Mouse (Mus musculus) hindbrain, embryonic 13.5 days (tissue): Measurements from ENCODE around the gene Prtg. TPM values are rescaled to one million over a fixed set of nuclear protein-coding genes. Genes with fewer than 3 reads are reported as not detected.

ENCODE experiments used
- ATAC-seq: fragments of 200-750 bp; cut with Nextera tagmentation; 2 replicates; pipeline ENCODE4 v1.8.0; 2017; ENCODE audit warnings: moderate TSS enrichment; ENCODE audit not compliant: low FRiP score
- H3K27ac ChIP-seq: fragments of 300-500 bp; sonication (generic); 2 replicates; pipeline ENCODE4 v1.5.1; 2015; ENCODE audit warnings: inconsistent platforms, mild to moderate bottlenecking, moderate library complexity
- H3K27me3 ChIP-seq: fragments of 300-500 bp; sonication (generic); 2 replicates; pipeline ENCODE4 v1.6.1; 2015; ENCODE audit warnings: mild to moderate bottlenecking, inconsistent platforms
- H3K36me3 ChIP-seq: fragments of 300-500 bp; sonication (generic); 2 replicates; pipeline ENCODE4 v1.6.1; 2015; ENCODE audit warnings: mild to moderate bottlenecking, inconsistent platforms
- H3K4me1 ChIP-seq: fragments of 300-500 bp; sonication (generic); replicated peaks from 2 replicates; pipeline ENCODE4 v1.6.1; 2015; ENCODE audit warnings: inconsistent platforms
- H3K4me2 ChIP-seq: fragments of 300-500 bp; sonication (generic); 2 replicates; pipeline ENCODE4 v1.6.1; 2015; ENCODE audit warnings: inconsistent platforms, mild to moderate bottlenecking, moderate library complexity
- H3K4me3 ChIP-seq: fragments of 300-500 bp; sonication (generic); 2 replicates; pipeline ENCODE4 v1.5.1; 2015; ENCODE audit warnings: mild to moderate bottlenecking, inconsistent platforms
- H3K9ac ChIP-seq: fragments of 300-500 bp; sonication (generic); 2 replicates; pipeline ENCODE4 v1.6.1; 2015; ENCODE audit warnings: mild to moderate bottlenecking, inconsistent platforms
- H3K9me3 ChIP-seq: fragments of 300-500 bp; sonication (generic); 2 replicates; pipeline ENCODE4 v1.6.1; 2016; ENCODE audit warnings: inconsistent platforms
- WGBS: fragments of 180-500 bp; shearing (Covaris S2); methylation state at CpG from one replicate; pipeline ENCODE4 v1.1.7; 2015; 5-methylcytosine and 5-hydroxymethylcytosine counted together
- polyA plus RNA-seq: library from polyadenylated mRNA; unstranded; fragments of >200 nt; fragmentation: Nextera tagmentation; extraction: Ambion mirVana; gene quantifications from 2 replicates; pipeline ENCODE4 v1.2.1, GENCODE M21; 2015

Prtg gene
- polyA plus RNA-seq, 1 experiment from 2014 or later: 0.74 TPM

- Histone ChIP-seq H3K27me3 (no peaks in the 10 kb centered on the region), H3K9me3 (no peaks in the 10 kb centered on the region), H3K4me3 (no peak overlapping the region), H3K9ac (no peak overlapping the region), H3K4me2 (no peak overlapping the region), H3K36me3 (peaks cover 2% of the 10 kb centered on the region; the same call in 1 of the 2 replicates), H3K4me1 (no peaks in the 10 kb centered on the region), H3K27ac (no peak overlapping the region)
- ATAC-seq: no peak
- 93% methylated on average over 5 of the region's 5 CpGs for WGBS
These were observed 37.8 kb downstream of the Prtg start for GRCm38 (mm10) chr9:72844496-72844895.

GRCm38 (mm10) chr9:72846160-72846559, 39.5 kb downstream of the Prtg start:
- Histone ChIP-seq H3K9ac (no peak overlapping the region), H3K27ac (no peak overlapping the region), H3K9me3 (no peaks in the 10 kb centered on the region), H3K27me3 (no peaks in the 10 kb centered on the region), H3K4me2 (no peak overlapping the region), H3K4me3 (no peak overlapping the region), H3K36me3 (peaks cover 2% of the 10 kb centered on the region; the same call in 1 of the 2 replicates), H3K4me1 (no peaks in the 10 kb centered on the region)
- no peak for ATAC-seq
- WGBS: 87% methylated on average over 4 of the region's 4 CpGs

- no peak for ATAC-seq
- H3K27me3 ChIP-seq: peaks cover 6% of the 10 kb centered on the region; the same call in 1 of the 2 replicates
- no peak overlapping the region for H3K4me3 ChIP-seq
- H3K27ac ChIP-seq: no peak overlapping the region
- H3K4me1 ChIP-seq: peaks cover 11% of the 10 kb centered on the region
- no peak overlapping the region for H3K9ac ChIP-seq
- 93% methylated on average over 10 of the region's 10 CpGs for WGBS
- H3K36me3 ChIP-seq: peaks cover 2% of the 10 kb centered on the region; the same call in 1 of the 2 replicates
- no peak overlapping the region for H3K4me2 ChIP-seq
- H3K9me3 ChIP-seq: no peaks in the 10 kb centered on the region
These were observed 44.9 kb downstream of the Prtg start for GRCm38 (mm10) chr9:72851541-72851940.

- 94% methylated on average over 5 of the region's 5 CpGs for WGBS
- no peak overlapping the region for H3K27ac ChIP-seq
These were observed 45.3 kb downstream of the Prtg start for GRCm38 (mm10) chr9:72851979-72852378.

GRCm38 (mm10) chr9:72853681-72854190, 47.1 kb downstream of the Prtg start:
- peak; percentile 72; the same call in 1 of the 2 replicates for ATAC-seq
- Histone ChIP-seq H3K27me3 (peaks cover 6% of the 10 kb centered on the region; the same call in 1 of the 2 replicates), H3K4me2 (peak overlapping the region; percentile 36), H3K9me3 (no peaks in the 10 kb centered on the region), H3K9ac (peak overlapping the region; percentile 53), H3K4me1 (peaks cover 11% of the 10 kb centered on the region), H3K4me3 (no peak overlapping the region; the same call in 1 of the 2 replicates), H3K27ac (0 out of 2 replicates have a peak overlapping the region, but pooled peaks have one; percentile 20), H3K36me3 (peaks cover 2% of the 10 kb centered on the region; the same call in 1 of the 2 replicates)
- WGBS: 25% methylated on average over 13 of the region's 13 CpGs

More at GRCm38 (mm10) chr9:72851979-72852378, 45.3 kb downstream of the Prtg start:
- Histone ChIP-seq H3K4me3 (no peak overlapping the region), H3K4me2 (no peak overlapping the region), H3K9ac (no peak overlapping the region), H3K36me3 (peaks cover 2% of the 10 kb centered on the region; the same call in 1 of the 2 replicates), H3K27me3 (peaks cover 6% of the 10 kb centered on the region; the same call in 1 of the 2 replicates), H3K4me1 (peaks cover 11% of the 10 kb centered on the region), H3K9me3 (no peaks in the 10 kb centered on the region)
- no peak for ATAC-seq

- Histone ChIP-seq H3K4me1 (peaks cover 11% of the 10 kb centered on the region), H3K4me2 (no peak overlapping the region), H3K4me3 (no peak overlapping the region), H3K27me3 (peaks cover 6% of the 10 kb centered on the region; the same call in 1 of the 2 replicates), H3K9me3 (no peaks in the 10 kb centered on the region), H3K9ac (no peak overlapping the region), H3K27ac (no peak overlapping the region), H3K36me3 (no peaks in the 10 kb centered on the region)
- WGBS: 94% methylated on average over 24 of the region's 24 CpGs
- ATAC-seq: no peak
These were observed 50.0 kb downstream of the Prtg start for GRCm38 (mm10) chr9:72856721-72857120.

- no peak overlapping the region for H3K4me3 ChIP-seq
- H3K4me2 ChIP-seq: no peak overlapping the region
- no peaks in the 10 kb centered on the region for H3K9me3 ChIP-seq
- H3K36me3 ChIP-seq: no peaks in the 10 kb centered on the region
- no peak overlapping the region for H3K9ac ChIP-seq
- H3K27ac ChIP-seq: no peak overlapping the region
- 81% methylated on average over 5 of the region's 5 CpGs for WGBS
- no peaks in the 10 kb centered on the region; the same call in 1 of the 2 replicates for H3K4me1 ChIP-seq
- no peaks in the 10 kb centered on the region for H3K27me3 ChIP-seq
- no peak for ATAC-seq
These were observed 54.1 kb downstream of the Prtg start for GRCm38 (mm10) chr9:72860764-72861163.

GRCm38 (mm10) chr9:72861235-72861634, 54.6 kb downstream of the Prtg start:
- ATAC-seq: no peak
- Histone ChIP-seq H3K9ac (no peak overlapping the region), H3K4me1 (no peaks in the 10 kb centered on the region; the same call in 1 of the 2 replicates), H3K27ac (no peak overlapping the region), H3K9me3 (no peaks in the 10 kb centered on the region), H3K4me3 (no peak overlapping the region), H3K27me3 (no peaks in the 10 kb centered on the region), H3K4me2 (no peak overlapping the region), H3K36me3 (no peaks in the 10 kb centered on the region)
- 84% methylated on average over 10 of the region's 10 CpGs for WGBS

- Histone ChIP-seq H3K9ac (no peak overlapping the region), H3K9me3 (no peaks in the 10 kb centered on the region), H3K27me3 (no peaks in the 10 kb centered on the region), H3K36me3 (no peaks in the 10 kb centered on the region), H3K27ac (no peak overlapping the region), H3K4me2 (no peak overlapping the region), H3K4me1 (no peaks in the 10 kb centered on the region; the same call in 1 of the 2 replicates), H3K4me3 (no peak overlapping the region)
- WGBS: 87% methylated on average over 11 of the region's 11 CpGs
- no peak for ATAC-seq
These were observed 55.5 kb downstream of the Prtg start for GRCm38 (mm10) chr9:72862186-72862585.

GRCm38 (mm10) chr9:72862955-72863354, 56.3 kb downstream of the Prtg start:
- H3K4me2 ChIP-seq: no peak overlapping the region
- no peak overlapping the region for H3K4me3 ChIP-seq
- no peaks in the 10 kb centered on the region for H3K27me3 ChIP-seq
- no peaks in the 10 kb centered on the region for H3K36me3 ChIP-seq
- H3K9me3 ChIP-seq: no peaks in the 10 kb centered on the region
- ATAC-seq: no peak
- no peak overlapping the region for H3K27ac ChIP-seq
- no peak overlapping the region for H3K9ac ChIP-seq
- 94% methylated on average over 4 of the region's 4 CpGs for WGBS
- H3K4me1 ChIP-seq: peaks cover 3% of the 10 kb centered on the region; the same call in 1 of the 2 replicates

GRCm38 (mm10) chr9:72863773-72864172, 57.1 kb downstream of the Prtg start:
- ATAC-seq: no peak
- Histone ChIP-seq H3K4me2 (no peak overlapping the region), H3K27me3 (no peaks in the 10 kb centered on the region), H3K36me3 (no peaks in the 10 kb centered on the region), H3K27ac (no peak overlapping the region), H3K9me3 (no peaks in the 10 kb centered on the region), H3K9ac (no peak overlapping the region), H3K4me1 (peaks cover 3% of the 10 kb centered on the region; the same call in 1 of the 2 replicates), H3K4me3 (no peak overlapping the region)
- 28% methylated on average over 5 of the region's 5 CpGs for WGBS

GRCm38 (mm10) chr9:72867434-72867833, 60.8 kb downstream of the Prtg start:
- Histone ChIP-seq H3K27me3 (no peaks in the 10 kb centered on the region), H3K9me3 (no peaks in the 10 kb centered on the region), H3K9ac (no peak overlapping the region), H3K4me1 (peaks cover 11% of the 10 kb centered on the region), H3K36me3 (no peaks in the 10 kb centered on the region), H3K4me2 (no peak overlapping the region), H3K4me3 (no peak overlapping the region), H3K27ac (no peak overlapping the region)
- WGBS: 77% methylated on average over 6 of the region's 6 CpGs
- no peak for ATAC-seq

GRCm38 (mm10) chr9:72868774-72869173, 62.1 kb downstream of the Prtg start:
- no peak overlapping the region for H3K4me3 ChIP-seq
- 81% methylated on average over 2 of the region's 2 CpGs for WGBS
- H3K27ac ChIP-seq: no peak overlapping the region
- no peaks in the 10 kb centered on the region for H3K36me3 ChIP-seq
- no peak for ATAC-seq
- H3K4me1 ChIP-seq: peaks cover 16% of the 10 kb centered on the region
- no peak overlapping the region for H3K4me2 ChIP-seq
- no peaks in the 10 kb centered on the region for H3K27me3 ChIP-seq
- H3K9me3 ChIP-seq: no peaks in the 10 kb centered on the region
- H3K9ac ChIP-seq: no peak overlapping the region
